ENCODE assay signal across 13 mouse cellular contexts in the genomic region with DNA sequence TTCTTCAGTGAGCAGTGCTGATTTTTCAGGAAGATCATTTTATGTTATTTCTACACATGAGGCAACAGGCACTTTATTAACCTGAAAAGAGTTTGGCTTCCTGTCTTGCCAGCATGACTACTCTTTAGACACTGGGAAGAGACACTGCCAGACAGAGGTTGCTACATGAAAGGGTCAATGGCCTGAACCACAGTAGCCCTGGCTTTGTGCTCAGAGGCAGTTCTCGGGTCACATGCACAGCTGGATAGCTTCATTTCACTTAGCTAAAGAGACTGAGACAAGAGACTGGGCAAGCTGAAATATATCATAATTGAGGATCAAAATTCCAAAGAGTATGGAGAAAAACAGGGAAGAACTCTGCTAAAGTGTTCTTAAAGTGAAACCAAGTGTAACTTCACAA.
"Had no signal": no experiment of that assay in that cellular context is flagged by ENCODE, and none has a peak within 500 bp of the region (broad histone marks: within the 10 kb centered on the region; RNA-seq: fewer than 3 reads in every experiment).

No protein-coding gene starts in this region.

- H3K4me2 ChIP-seq: kidney, embryonic 15.5 days; liver, embryonic 15.5 days; neural tube, embryonic 15.5 days had no signal

- H3K27ac ChIP-seq: kidney, embryonic 15.5 days; left cerebral cortex, adult 2 months; limb, embryonic 10.5 days; liver, embryonic 15.5 days; midbrain, embryonic 10.5 days; neural tube, embryonic 15.5 days had no signal

- H3K9me3 ChIP-seq: kidney, embryonic 15.5 days; limb, embryonic 10.5 days; liver, embryonic 15.5 days; midbrain, embryonic 10.5 days; neural tube, embryonic 15.5 days had no signal

- H3K27me3 ChIP-seq: kidney, embryonic 15.5 days; liver, embryonic 15.5 days had no signal

- H3K4me3 ChIP-seq: kidney, embryonic 15.5 days; left cerebral cortex, adult 2 months; limb, embryonic 10.5 days; liver, embryonic 15.5 days; midbrain, embryonic 10.5 days; myocyte; neural tube, embryonic 15.5 days had no signal

- H3K9ac ChIP-seq: kidney, embryonic 15.5 days; liver, embryonic 15.5 days; neural tube, embryonic 15.5 days had no signal

- H3K36me3 ChIP-seq: kidney, embryonic 15.5 days; limb, embryonic 10.5 days; liver, embryonic 15.5 days; midbrain, embryonic 10.5 days; neural tube, embryonic 15.5 days had no signal

- ATAC-seq: intestine, embryonic 16.5 days had no signal

- DNase-seq: midbrain, embryonic 14.5 days; right cerebral cortex, adult 18-20 months; right cerebral cortex, postnatal 25 days; thymus, adult 2 months; thymus, postnatal 25 days had no signal
